Mouse (Mus musculus): ENCODE data around the gene Pth1r.

Gene Pth1r

DNA sequence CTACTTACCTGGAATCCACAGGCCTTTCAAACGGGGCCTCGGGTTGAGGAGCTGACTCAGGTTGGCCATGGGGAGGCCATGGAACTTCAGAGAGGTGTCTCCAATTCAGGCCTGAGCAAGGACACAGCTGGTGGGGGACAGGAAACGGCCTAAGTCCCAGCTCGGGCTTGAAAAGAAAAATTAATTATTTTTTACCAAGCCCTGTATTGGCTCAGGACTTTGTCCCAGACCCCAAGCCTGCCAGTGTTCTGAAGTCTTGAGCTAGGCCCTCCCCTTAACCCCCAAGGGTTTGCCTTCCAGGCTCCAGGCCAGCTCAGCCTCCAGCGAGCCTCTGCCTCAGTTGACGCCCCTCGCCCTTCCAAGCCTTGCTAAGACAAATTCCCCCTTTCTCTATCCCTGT is at the start of gene Pth1r:
TSS of gene Pth1r (minus strand) at position 185 of the 400 bp plus-strand sequence.
- in situ Hi-C loops (cut with MboI; ENCODE audit: low pct_unique_long_range_greater_than_20kb in 1 of 2, low sequenced_read_pairs in 2 of 2, unreplicated experiment in 1 of 2) = no loop called here

- in situ Hi-C loops (cut with MboI; ENCODE audit: low pct_unique_long_range_greater_than_20kb in 1 of 2, low sequenced_read_pairs in 2 of 2, unreplicated experiment in 1 of 2) = no loop called here
These were observed 43.5 kb upstream of the Pth1r start for GRCm38 (mm10) chr9:110790462-110790861.

DNA sequence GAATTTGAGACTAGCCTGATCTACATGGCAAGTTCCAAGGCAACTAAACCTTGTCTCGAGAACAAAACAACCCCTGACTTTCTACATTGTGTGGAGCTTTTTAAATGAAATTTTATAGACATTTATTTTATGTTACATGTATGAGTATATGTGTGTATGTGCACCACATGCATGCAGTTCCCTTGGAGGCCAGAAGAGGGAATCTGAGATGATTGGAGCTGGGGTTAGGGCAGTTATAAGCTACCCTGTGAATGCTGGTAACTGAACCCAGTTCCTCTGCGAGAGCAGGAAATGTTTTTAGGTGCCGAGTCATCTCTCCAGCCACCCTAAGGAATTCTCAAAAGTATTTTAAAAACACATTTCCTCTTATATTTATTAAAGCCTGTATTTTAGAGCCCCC is 41.2 kb upstream of the Pth1r start:
- in situ Hi-C loops (cut with MboI; ENCODE audit: low pct_unique_long_range_greater_than_20kb in 1 of 2, low sequenced_read_pairs in 2 of 2, unreplicated experiment in 1 of 2) = no loop called here

DNA sequence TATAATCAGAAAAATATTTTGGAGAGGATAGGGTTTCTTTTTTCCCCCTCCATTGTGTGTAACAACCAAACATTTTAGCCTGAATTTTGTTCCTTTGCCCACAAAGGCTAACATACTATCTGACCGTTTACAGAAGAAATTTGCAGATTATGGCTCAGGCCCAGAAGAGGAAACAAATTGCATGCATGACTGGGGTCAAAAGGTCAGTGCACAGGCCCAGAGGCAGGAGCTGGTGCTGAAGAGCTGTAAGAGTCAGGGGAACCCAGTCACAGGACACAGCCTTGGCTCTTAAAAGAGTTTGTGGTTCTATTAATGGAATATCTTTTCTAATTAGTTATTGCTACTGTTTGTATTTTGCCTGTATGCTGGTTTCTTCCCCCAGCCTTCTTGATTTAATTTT is 36.7 kb upstream of the Pth1r start:
- in situ Hi-C loops (cut with MboI; ENCODE audit: low pct_unique_long_range_greater_than_20kb in 1 of 2, low sequenced_read_pairs in 2 of 2, unreplicated experiment in 1 of 2) = no loop called here

DNA sequence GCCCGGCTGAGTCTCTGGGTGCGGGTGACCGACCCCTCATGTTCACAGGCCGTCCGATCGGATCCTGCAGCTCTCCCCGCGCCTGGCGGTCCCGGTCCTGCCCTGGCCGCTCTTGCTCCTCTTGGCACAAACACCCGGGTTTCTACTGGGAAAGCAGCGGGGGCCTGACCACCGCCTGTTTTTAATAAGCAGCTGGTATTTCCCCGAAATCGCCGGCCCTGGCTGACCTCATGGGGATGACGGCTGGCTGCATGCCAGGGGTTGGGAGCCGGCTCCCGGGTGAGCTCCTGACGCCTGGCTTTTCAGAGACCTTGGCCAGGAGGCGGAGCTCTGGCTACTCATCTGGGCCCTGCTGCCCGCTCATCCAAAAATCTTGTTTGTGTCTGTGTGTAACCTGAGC is 34.8 kb upstream of the Pth1r start:
- in situ Hi-C loops (cut with MboI; ENCODE audit: low pct_unique_long_range_greater_than_20kb in 1 of 2, low sequenced_read_pairs in 2 of 2, unreplicated experiment in 1 of 2) = no loop called here

GRCm38 (mm10) chr9:110781256-110781721 is 34.3 kb upstream of the Pth1r start:
- in situ Hi-C loops (cut with MboI; ENCODE audit: low pct_unique_long_range_greater_than_20kb in 1 of 2, low sequenced_read_pairs in 2 of 2, unreplicated experiment in 1 of 2) = no loop called here

DNA sequence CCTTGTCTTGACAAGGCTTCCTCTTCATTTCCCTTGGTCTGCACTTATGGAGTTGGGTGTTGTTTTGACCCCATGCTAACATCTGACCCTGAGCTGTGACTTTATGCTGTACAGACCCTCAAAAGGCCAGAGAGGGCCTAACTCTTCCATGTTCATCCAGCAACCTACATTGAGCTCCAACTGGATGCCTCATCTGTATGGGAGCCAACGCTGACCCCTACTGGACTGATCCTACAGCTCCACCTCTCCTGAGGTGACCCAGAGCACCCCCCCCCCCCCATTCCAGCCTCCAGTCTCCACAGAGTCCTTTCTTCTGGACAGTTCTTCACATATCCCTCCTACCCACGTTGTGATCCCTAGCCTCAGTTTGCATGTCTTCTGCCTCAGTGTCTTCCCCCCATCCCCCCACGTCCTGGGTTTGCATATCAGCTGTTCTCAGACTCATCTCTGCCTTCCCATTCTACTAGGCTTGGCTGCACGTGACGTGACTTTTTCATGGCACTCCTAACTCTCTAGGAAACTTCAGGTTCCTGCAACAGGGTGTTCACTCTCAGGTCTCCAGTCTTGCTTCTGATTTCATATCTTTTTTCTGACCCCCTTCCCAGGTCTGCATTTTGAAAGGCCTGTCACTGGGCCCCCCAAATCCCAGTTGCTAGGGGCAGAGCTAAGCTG is 32.4 kb upstream of the Pth1r start:
- in situ Hi-C loops (cut with MboI; ENCODE audit: low pct_unique_long_range_greater_than_20kb in 1 of 2, low sequenced_read_pairs in 2 of 2, unreplicated experiment in 1 of 2) = no loop called here

- in situ Hi-C loops (cut with MboI; ENCODE audit: low pct_unique_long_range_greater_than_20kb in 1 of 2, low sequenced_read_pairs in 2 of 2, unreplicated experiment in 1 of 2) = no loop called here
These were observed 31.6 kb upstream of the Pth1r start for GRCm38 (mm10) chr9:110778559-110778958.

DNA sequence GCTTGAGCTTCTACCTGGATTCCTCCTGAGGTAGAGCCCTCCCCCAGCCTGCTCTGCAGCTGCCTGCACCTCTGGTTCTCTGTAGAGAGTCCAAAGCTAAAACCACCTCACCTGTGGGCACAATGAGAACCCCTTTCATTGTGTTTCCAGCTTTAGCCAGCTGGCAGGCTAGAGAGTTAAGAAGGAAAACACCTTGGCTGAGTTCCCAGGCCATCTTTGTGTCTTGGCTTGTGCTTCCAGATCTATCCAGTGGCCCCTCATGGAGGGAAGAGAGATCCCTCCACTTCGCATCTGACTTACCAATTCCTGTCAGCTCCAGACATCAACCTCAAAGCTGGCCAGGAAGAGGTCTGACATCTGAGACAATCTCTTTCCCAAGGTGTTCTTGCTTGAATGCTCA is 31.2 kb upstream of the Pth1r start:
- in situ Hi-C loops (cut with MboI; ENCODE audit: low pct_unique_long_range_greater_than_20kb in 1 of 2, low sequenced_read_pairs in 2 of 2, unreplicated experiment in 1 of 2) = no loop called here

GRCm38 (mm10) chr9:110775269-110776022 is 28.5 kb upstream of the Pth1r start:
- in situ Hi-C loops (cut with MboI; ENCODE audit: low pct_unique_long_range_greater_than_20kb in 1 of 2, low sequenced_read_pairs in 2 of 2, unreplicated experiment in 1 of 2) = no loop called here

- in situ Hi-C loops (cut with MboI; ENCODE audit: low pct_unique_long_range_greater_than_20kb in 1 of 2, low sequenced_read_pairs in 2 of 2, unreplicated experiment in 1 of 2) = loop anchor here in 1 of 2 experiments (5.0 kb wide), 1 partner anchor 47 kb away; no protein-coding TSS in a partner anchor
These were observed 27.7 kb upstream of the Pth1r start for GRCm38 (mm10) chr9:110774403-110775268.

- in situ Hi-C loops (cut with MboI; ENCODE audit: low pct_unique_long_range_greater_than_20kb in 1 of 2, low sequenced_read_pairs in 2 of 2, unreplicated experiment in 1 of 2) = loop anchor here in 1 of 2 experiments (5.0 kb wide), 1 partner anchor 45 kb away; no protein-coding TSS in a partner anchor
These were observed 25.4 kb upstream of the Pth1r start for GRCm38 (mm10) chr9:110772336-110772735.

- in situ Hi-C loops (cut with MboI; ENCODE audit: low pct_unique_long_range_greater_than_20kb in 1 of 2, low sequenced_read_pairs in 2 of 2, unreplicated experiment in 1 of 2) = no loop called here
These were observed 16.5 kb upstream of the Pth1r start for GRCm38 (mm10) chr9:110763405-110763804.

DNA sequence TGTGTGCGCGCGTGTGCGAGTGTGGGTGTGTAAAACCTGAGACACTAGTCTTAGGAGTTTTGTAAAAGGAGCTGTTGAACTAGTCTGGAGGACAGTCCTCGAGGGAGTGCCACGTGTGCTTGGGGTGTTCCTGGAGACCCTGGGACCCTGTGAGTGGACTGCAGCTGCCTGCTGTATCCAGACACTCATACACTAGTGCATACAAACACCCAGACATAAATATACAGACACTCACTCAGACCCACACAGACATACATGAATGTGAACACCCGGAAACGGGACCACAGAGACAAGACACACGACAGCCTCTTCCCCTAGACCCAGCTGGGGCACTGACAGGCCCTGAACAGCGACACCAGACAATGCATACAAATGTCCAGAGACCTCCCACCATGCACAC is 15.8 kb upstream of the Pth1r start:
- in situ Hi-C loops (cut with MboI; ENCODE audit: low pct_unique_long_range_greater_than_20kb in 1 of 2, low sequenced_read_pairs in 2 of 2, unreplicated experiment in 1 of 2) = no loop called here

GRCm38 (mm10) chr9:110760886-110761285 is 13.9 kb upstream of the Pth1r start:
- in situ Hi-C loops (cut with MboI; ENCODE audit: low pct_unique_long_range_greater_than_20kb in 1 of 2, low sequenced_read_pairs in 2 of 2, unreplicated experiment in 1 of 2) = no loop called here

GRCm38 (mm10) chr9:110759265-110759664 is 12.3 kb upstream of the Pth1r start:
- in situ Hi-C loops (cut with MboI; ENCODE audit: low pct_unique_long_range_greater_than_20kb in 1 of 2, low sequenced_read_pairs in 2 of 2, unreplicated experiment in 1 of 2) = no loop called here

DNA sequence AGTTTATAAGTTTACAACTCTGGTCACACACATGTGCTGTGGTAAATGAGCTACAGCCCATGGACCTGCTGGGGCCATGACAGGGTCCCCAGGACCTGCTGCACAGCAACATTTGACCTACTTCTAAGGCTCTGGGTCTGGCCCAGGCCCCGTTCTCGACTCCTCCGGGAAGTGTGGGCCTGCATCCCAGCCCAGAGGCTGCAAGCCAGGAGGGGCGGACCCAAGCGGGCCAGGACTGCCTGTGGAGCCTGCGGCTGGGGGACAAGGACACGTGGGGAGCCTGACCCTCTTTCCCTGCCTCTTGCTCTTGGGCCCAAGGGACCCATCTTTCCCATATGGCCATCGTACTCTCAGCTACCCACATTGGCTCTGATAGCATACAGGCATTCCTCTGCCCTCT is 11.7 kb upstream of the Pth1r start:
- in situ Hi-C loops (cut with MboI; ENCODE audit: low pct_unique_long_range_greater_than_20kb in 1 of 2, low sequenced_read_pairs in 2 of 2, unreplicated experiment in 1 of 2) = no loop called here

- in situ Hi-C loops (cut with MboI; ENCODE audit: low pct_unique_long_range_greater_than_20kb in 1 of 2, low sequenced_read_pairs in 2 of 2, unreplicated experiment in 1 of 2) = no loop called here
These were observed 10.9 kb upstream of the Pth1r start for GRCm38 (mm10) chr9:110757816-110758215.

DNA sequence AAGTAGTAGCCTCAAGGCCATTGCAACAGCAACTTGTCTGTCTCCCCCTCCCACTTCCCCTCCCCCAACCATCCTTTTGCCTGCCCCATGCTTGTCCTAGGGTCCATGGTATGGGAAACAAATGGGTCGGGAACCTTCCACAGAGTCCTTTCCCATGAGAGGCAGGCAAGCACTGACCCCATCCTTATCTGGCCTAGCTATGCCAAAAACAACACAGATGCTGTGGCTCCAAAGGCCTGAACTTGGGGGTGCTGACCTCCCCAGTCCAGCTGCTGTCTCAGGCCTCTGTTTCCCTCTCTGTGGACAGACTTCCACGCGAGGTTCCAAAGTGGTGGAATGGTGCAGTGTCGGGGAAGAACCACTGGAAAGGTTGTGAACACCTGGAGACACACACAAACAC is 6.8 kb upstream of the Pth1r start:
- in situ Hi-C loops (cut with MboI; ENCODE audit: low pct_unique_long_range_greater_than_20kb in 1 of 2, low sequenced_read_pairs in 2 of 2, unreplicated experiment in 1 of 2) = no loop called here

Measured in mouse embryonic stem cell (cell line).